Mouse (Mus musculus): Measurements from ENCODE around the gene Tacc2. TPM values are rescaled to one million over a fixed set of nuclear protein-coding genes. Genes with fewer than 3 reads are reported as not detected.

The Tacc2 gene
- polyA plus RNA-seq, 1 experiment = 43.4 TPM

DNA sequence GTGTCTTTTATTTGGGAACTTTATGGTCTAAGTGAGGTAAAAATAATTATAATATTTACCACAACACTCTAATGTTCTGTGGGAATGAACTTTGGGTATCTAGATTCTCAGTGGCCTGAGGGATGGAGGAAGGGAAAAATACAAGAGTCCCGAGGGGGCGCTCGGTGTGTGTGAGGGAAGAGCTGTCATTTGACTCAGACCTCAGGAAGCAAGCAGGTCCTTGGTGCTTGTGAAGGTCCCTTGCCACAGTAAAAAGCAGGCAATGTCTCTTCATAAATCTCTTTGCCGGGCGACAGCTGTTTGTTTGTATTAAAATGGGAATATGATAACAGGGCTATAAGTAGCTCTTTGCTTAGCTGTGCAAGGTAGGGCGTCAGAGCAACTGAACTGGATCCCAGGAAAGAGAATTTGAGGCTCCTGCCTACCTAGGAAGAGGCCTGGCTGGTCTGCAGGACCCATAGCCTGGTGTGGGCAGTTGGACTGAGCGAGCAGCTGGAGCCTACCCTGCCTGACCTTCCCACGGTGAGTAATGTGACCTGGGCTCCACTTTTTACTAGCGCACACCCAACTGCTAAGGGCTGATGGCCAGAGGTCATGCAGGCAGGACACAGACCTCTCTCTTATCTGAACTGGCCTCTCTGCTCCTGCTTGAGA is 8.3 kb upstream of the Tacc2 start:
- Histone ChIP-seq H3K4me1 (ENCODE audit: control insufficient read depth, insufficient read depth, low read length) (no peaks in the 10 kb centered on the region), H3K27ac (ENCODE audit: insufficient read depth, low read length) (no peak overlapping the region), H3K4me3 (ENCODE audit: insufficient read depth, low read length) (no peak overlapping the region)
- TF ChIP-seq POLR2A (IDR thresholded peaks at IDR 0.05; ENCODE audit: low read depth, low read length) = no peak
- TF ChIP-seq CTCF (IDR thresholded peaks at IDR 0.05; ENCODE audit: borderline replicate concordance, insufficient read depth, low read length) = no peak

DNA sequence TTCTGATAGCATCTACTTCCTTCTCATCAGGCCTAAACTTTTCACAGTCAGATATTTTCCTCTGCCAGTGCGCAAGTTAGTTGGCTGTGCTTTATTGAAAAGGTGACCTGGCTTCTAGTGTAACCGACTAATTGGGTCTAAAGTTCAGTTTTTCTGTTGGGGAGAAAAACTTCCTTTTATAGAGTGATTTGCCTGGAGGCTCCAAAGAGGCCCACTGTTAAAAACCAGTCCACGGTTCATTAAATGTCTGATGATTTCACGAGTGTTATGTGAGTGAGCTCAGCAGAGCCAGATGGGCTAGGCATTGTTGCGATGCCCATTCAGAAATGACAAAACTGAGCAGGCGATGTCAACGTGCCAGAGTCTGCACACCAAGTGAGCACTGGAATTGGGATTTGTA is 6.8 kb upstream of the Tacc2 start:
- TF ChIP-seq CTCF (IDR thresholded peaks at IDR 0.05; ENCODE audit: borderline replicate concordance, insufficient read depth, low read length) (no peak), POLR2A (IDR thresholded peaks at IDR 0.05; ENCODE audit: low read depth, low read length) (no peak)
- Histone ChIP-seq H3K4me3 (ENCODE audit: insufficient read depth, low read length) (no peak overlapping the region), H3K4me1 (ENCODE audit: control insufficient read depth, insufficient read depth, low read length) (0 out of 2 replicates have a peak, but pooled peaks cover 5% of the 10 kb centered on the region), H3K27ac (ENCODE audit: insufficient read depth, low read length) (no peak overlapping the region)

DNA sequence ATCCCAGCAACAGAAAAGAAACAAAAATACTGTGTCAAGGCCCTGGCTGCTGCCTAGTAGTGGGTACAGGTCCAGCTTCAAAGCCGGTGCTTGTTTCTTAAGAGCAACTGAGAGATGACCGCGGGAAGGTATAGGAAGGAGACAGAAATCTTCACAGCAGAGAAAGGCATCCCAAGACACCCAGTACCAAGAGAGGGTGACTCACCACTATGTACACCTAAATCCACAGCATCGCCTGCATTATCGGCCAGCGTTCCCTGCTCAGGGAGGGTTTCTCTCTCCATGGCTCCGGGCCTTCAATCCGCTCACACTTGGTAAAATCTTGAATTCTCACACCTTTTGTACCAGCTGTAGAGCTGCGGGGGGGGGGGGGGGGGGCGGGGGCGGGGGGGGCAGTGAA is 4.4 kb upstream of the Tacc2 start, which contains the start of gene Nsmce4a:
TSS of gene Nsmce4a (minus strand) at position 298 of the 400 bp plus-strand sequence.
- Histone ChIP-seq H3K4me3 (ENCODE audit: insufficient read depth, low read length) (no peak within 1 kb of the TSS), H3K4me1 (ENCODE audit: control insufficient read depth, insufficient read depth, low read length) (0 out of 2 replicates have a peak, but pooled peaks cover 5% of the 10 kb centered on the region), H3K27ac (ENCODE audit: insufficient read depth, low read length) (no peak within 1 kb of the TSS)
- TF ChIP-seq POLR2A (IDR thresholded peaks at IDR 0.05; ENCODE audit: low read depth, low read length) = no peak
- no peak for TF ChIP-seq CTCF (IDR thresholded peaks at IDR 0.05; ENCODE audit: borderline replicate concordance, insufficient read depth, low read length)

DNA sequence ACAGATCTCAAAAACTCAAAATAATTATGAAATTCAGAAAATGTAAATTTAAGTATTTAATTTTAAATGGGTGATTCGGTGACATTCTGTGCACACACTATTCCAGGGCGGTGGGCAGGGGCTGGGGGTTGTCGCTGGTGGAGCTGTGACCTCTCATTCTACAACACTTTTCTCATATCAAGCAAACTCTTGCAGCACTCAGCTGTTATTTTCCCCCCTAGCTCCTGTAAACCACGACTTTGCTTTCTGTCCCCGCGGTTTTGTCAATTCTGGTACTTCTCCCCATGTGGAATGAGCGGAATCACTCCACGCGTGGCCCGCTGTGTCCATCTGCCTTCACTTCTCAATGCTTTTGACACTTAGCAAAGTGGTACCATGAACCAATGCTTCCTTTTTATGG is 3.5 kb upstream of the Tacc2 start:
- no peak overlapping the region for H3K4me3 ChIP-seq (ENCODE audit: insufficient read depth, low read length)
- no peak for TF ChIP-seq CTCF (IDR thresholded peaks at IDR 0.05; ENCODE audit: borderline replicate concordance, insufficient read depth, low read length)
- TF ChIP-seq POLR2A (IDR thresholded peaks at IDR 0.05; ENCODE audit: low read depth, low read length) = no peak
- H3K4me1 ChIP-seq (ENCODE audit: control insufficient read depth, insufficient read depth, low read length) = 0 out of 2 replicates have a peak, but pooled peaks cover 5% of the 10 kb centered on the region
- no peak overlapping the region for H3K27ac ChIP-seq (ENCODE audit: insufficient read depth, low read length)

DNA sequence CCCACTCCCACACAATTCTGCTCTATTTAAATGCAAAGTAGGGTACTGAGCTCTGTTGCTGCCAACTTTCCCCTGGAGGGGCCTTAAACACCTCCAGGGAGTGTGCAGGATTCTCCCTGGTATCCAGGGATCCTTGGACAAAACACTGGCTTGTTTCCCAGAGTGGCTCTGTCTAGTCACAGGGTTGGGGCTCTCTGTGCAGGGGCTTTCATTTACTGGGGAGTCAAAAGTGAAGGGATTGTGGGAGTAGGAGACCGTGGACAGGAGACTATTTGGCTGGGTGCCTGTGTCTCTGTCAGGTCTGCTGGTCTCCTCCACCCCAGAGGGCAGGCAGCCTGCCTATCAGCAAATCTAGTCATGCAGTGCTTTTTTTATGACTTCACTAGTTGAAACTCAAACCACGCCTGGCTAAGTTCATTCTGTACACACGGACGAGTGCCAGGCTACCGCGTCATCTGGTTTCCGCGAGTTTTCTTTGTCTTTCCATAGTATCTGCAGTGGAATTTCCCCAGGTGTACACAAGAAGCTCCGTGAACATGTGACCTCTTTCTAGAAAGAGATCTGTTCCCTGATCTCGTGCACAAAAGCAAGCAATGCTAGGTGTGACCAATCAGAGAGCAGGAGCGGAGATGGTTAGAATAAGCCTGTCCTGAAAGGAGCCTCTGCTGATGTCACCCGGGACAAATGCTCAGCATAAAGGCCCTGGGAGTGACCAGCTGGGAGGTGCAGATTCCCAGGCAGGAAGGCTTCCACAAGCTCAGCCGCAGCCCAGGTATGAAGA is 2.8 kb upstream of the Tacc2 start:
- H3K4me1 ChIP-seq (ENCODE audit: control insufficient read depth, insufficient read depth, low read length) = 0 out of 2 replicates have a peak, but pooled peaks cover 5% of the 10 kb centered on the region
- no peak overlapping the region for H3K4me3 ChIP-seq (ENCODE audit: insufficient read depth, low read length)
- no peak overlapping the region for H3K27ac ChIP-seq (ENCODE audit: insufficient read depth, low read length)
- TF ChIP-seq POLR2A (IDR thresholded peaks at IDR 0.05; ENCODE audit: low read depth, low read length) (no peak), CTCF (IDR thresholded peaks at IDR 0.05; ENCODE audit: borderline replicate concordance, insufficient read depth, low read length) (no peak)

DNA sequence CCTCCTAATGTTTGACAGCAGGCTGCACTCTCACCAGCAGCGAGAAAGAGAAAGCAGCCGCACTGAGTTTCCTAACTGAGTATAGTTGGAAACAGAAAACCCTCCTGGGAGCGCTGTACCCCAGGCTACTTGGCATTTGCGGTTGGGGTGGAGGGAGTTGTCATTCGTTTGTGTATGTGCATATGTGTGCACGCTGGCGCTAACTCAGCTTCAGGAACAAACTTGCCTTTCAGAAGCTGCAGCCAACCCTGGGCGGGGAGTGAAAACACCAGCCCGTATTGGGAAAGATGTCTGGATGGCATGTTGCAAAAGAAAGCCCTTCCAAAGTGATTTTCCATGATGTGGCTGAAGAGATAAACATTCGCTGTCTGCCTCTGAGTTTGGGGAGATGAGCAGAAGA is 257 bp upstream of the Tacc2 start:
- no peak for TF ChIP-seq CTCF (IDR thresholded peaks at IDR 0.05; ENCODE audit: borderline replicate concordance, insufficient read depth, low read length)
- TF ChIP-seq POLR2A (IDR thresholded peaks at IDR 0.05; ENCODE audit: low read depth, low read length) = no peak
- Histone ChIP-seq H3K4me1 (ENCODE audit: control insufficient read depth, insufficient read depth, low read length) (0 out of 2 replicates have a peak, but pooled peaks cover 5% of the 10 kb centered on the region), H3K27ac (ENCODE audit: insufficient read depth, low read length) (no peak overlapping the region), H3K4me3 (ENCODE audit: insufficient read depth, low read length) (peak overlapping the region; percentile 1; the same call in 1 of the 2 replicates)

DNA sequence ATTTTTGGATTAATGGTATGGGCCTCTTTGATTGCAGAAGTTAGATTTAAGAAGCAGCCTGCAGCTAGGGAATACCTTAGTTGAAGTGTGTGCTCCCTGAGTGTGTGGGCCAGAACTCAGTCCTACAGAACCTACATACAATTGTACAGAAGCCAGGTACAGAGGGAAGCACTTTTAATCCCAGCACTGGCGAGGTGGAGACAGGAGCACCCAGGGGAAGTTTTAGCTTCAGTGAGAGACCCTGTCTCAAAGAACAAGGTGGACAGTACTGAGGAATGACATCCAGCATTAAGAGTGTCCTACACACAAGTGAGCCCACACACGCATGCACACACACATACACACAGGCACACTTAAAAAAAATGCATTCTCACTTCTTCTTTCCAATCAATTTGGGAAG is 828 bp downstream of the Tacc2 start:
- no peak overlapping the region for H3K27ac ChIP-seq (ENCODE audit: insufficient read depth, low read length)

DNA sequence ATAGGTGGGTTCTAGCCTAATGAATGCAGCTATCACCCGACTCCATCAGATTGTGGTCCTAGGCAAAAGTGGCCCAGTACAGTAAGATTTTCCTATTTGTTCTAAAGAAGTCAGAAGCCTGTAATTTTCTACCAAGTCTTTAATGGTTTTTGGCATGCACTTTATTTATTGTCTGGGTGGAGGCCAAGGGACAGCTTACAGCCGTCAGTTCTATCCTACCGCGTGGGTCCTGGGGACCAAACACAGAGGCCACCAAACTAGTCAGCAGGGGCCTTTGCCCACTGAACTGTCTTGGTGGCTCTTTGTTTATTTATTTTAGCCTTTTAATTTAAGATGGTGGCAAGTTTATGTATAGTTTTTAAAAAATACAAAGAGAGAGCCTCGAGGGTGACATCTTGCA is 1.4 kb downstream of the Tacc2 start:
- H3K4me3 ChIP-seq (ENCODE audit: insufficient read depth, low read length) = no peak overlapping the region
- 0 out of 2 replicates have a peak, but pooled peaks cover 5% of the 10 kb centered on the region for H3K4me1 ChIP-seq (ENCODE audit: control insufficient read depth, insufficient read depth, low read length)
- TF ChIP-seq CTCF (IDR thresholded peaks at IDR 0.05; ENCODE audit: borderline replicate concordance, insufficient read depth, low read length) = no peak
- TF ChIP-seq POLR2A (IDR thresholded peaks at IDR 0.05; ENCODE audit: low read depth, low read length) = no peak
- H3K27ac ChIP-seq (ENCODE audit: insufficient read depth, low read length) = no peak overlapping the region

More for the DNA sequence above, 828 bp downstream of the Tacc2 start:
- Histone ChIP-seq H3K4me1 (ENCODE audit: control insufficient read depth, insufficient read depth, low read length) (0 out of 2 replicates have a peak, but pooled peaks cover 5% of the 10 kb centered on the region), H3K4me3 (ENCODE audit: insufficient read depth, low read length) (no peak overlapping the region)
- TF ChIP-seq CTCF (IDR thresholded peaks at IDR 0.05; ENCODE audit: borderline replicate concordance, insufficient read depth, low read length) = no peak
- TF ChIP-seq POLR2A (IDR thresholded peaks at IDR 0.05; ENCODE audit: low read depth, low read length) = no peak

DNA sequence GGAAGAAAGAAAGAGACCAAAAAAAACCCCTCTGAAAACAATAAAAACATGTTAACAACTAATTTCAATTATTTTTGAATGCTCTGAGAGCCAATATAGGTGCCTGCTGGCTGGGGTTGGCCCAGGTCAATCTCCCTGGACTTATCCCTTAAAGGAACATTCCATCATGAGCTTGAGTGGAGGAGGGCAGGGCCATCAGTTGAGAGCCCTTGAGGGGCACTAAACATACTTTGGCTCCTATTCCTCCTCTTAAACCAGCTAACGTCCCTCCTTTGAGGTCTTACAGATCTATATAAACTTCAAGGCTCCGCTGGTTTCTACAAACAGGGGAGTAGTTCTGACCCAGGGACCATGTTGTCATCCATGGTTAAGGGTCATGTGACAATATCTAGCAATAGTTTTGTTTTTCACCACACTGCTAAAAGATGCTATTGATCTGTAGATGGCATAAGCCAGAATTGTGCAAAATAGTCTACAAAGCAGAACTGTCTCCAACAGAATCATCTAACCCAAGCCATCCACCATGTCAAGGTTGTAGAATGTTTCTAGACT is 9.4 kb downstream of the Tacc2 start:
- Histone ChIP-seq H3K4me3 (ENCODE audit: insufficient read depth, low read length) (no peak overlapping the region), H3K27ac (ENCODE audit: insufficient read depth, low read length) (no peak overlapping the region), H3K4me1 (ENCODE audit: control insufficient read depth, insufficient read depth, low read length) (no peaks in the 10 kb centered on the region)
- TF ChIP-seq CTCF (IDR thresholded peaks at IDR 0.05; ENCODE audit: borderline replicate concordance, insufficient read depth, low read length) (no peak), POLR2A (IDR thresholded peaks at IDR 0.05; ENCODE audit: low read depth, low read length) (no peak)

Measured in embryonic fibroblast, embryonic 13.5 days (primary cell).